Mouse (Mus musculus): ENCODE data around the gene Tenm4. TPM values are rescaled to one million over a fixed set of nuclear protein-coding genes. Genes with fewer than 3 reads are reported as not detected.
A peak's percentile ranks its signal among the peaks of the same experiment; 100 is the strongest.

Gene Tenm4
- total RNA-seq, 2 experiments from 2014 or later: 111 to 131 TPM

GRCm38 (mm10) chr7:96210525-96211369 is 39.7 kb downstream of the Tenm4 start:
- peak; percentile 68 for TF ChIP-seq CTCF (conservative IDR thresholded peaks at IDR 0.05)
- peak overlapping the region; percentile 96 for H3K27ac ChIP-seq
- H3K4me3 ChIP-seq: peak overlapping the region; percentile 72
- DNase-seq (ENCODE audit: low spot score in 2 of 2): peak in 1 of 2 experiments; percentile 46

DNA sequence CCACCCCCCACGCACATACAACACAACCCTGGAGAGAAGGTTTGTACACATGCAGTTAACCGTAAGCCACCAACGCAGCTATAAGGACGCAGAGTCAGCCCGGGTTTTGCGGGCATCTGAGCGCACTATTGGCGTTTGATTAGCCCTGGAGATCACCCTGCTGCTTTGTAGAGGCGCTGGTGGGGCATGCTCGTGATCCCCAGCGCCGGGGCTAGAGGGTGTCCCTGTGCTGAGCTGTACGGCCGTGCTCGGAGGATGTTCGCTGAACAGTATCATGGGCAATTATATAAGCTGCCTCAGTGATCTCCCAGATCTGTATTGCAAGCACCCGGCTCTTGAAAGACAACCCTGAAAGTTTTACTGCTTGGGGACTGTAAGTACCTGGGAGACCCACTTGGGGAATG is 40.6 kb downstream of the Tenm4 start:
- no peak for DNase-seq (ENCODE audit: low spot score in 2 of 2)
- TF ChIP-seq CTCF (conservative IDR thresholded peaks at IDR 0.05): no peak
- Histone ChIP-seq H3K4me3 (peak overlapping the region; percentile 72), H3K27ac (peak overlapping the region; percentile 96)

DNA sequence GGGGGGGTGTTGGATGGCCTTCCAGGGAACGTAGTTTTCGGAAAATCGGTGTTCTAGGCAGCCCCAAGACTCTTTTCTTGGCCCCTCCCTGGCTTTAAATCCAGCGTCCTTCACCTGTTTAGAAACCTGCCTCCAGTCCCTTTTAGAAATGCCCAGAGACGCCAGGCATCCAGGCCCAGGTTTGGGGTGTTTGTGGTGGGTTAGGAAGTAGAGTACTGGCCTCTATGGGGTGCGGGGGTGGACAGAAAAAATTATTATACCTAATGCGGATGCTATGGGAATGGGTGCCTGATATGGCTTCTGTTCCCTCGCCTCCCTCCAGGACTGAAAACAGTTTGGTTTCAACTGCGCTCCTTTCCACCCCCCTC is 41.2 kb downstream of the Tenm4 start:
- no peak for DNase-seq (ENCODE audit: low spot score in 2 of 2)
- TF ChIP-seq CTCF (conservative IDR thresholded peaks at IDR 0.05): no peak
- H3K4me3 ChIP-seq: peak overlapping the region; percentile 72
- H3K27ac ChIP-seq: peak overlapping the region; percentile 96

DNA sequence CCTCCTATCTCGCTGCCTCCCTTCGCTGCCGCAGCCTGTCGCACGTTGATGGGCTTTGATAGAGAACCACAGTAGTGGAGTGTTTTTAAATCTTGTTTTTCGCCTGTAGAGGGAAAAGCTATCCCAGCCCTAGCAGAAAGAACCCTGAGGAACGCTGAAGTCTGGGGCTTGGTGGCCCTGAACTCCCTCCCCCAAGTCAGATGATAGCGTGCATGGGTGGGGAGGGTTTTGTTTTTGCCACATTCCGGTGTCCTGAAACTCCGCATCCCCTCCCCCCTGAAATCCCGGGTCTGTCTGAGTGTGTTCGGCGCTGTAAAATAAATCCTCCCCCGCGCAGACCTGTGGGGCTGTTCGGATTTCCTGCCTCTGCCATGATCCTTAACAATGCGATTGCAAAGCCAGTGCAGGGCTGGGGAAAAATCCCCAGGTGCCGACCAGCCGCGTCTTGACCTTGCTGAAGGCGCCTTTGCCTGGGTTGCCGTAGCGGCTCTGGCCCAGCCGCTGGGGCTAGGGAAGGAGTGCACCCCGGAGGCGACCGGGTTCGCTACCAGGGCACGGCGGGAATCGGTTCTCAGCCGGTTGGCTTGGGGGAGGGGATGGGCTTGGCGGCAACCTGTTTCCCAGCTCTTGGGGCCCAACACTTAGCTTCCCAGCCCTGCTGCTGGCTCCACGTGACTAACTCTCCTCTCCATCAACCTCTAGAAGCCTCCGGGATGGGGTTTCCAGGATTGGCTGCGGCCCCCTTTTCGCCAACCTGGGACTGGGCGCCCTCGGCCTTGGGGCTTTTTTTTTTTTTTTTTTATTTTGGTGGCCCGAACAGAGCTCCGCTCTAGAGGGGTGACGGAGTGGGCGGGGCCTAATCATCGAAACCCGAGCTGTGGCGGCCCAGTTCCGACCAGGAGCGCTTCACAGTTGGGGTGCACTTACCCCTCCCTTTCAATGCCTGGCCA is 41.8 kb downstream of the Tenm4 start:
- Histone ChIP-seq H3K4me3 (peak overlapping the region; percentile 72), H3K27ac (peak overlapping the region; percentile 96)
- TF ChIP-seq CTCF (conservative IDR thresholded peaks at IDR 0.05): peak; percentile 48
- DNase-seq (ENCODE audit: low spot score in 2 of 2): peak; percentile 44 to 49

- Histone ChIP-seq H3K27ac (no peak overlapping the region), H3K4me3 (peak overlapping the region; percentile 27; the same call in 1 of the 2 replicates)
- TF ChIP-seq CTCF (conservative IDR thresholded peaks at IDR 0.05): no peak
- DNase-seq (ENCODE audit: low spot score in 2 of 2): no peak
Measured at GRCm38 (mm10) chr7:96213741-96214140, 42.7 kb downstream of the Tenm4 start.

DNA sequence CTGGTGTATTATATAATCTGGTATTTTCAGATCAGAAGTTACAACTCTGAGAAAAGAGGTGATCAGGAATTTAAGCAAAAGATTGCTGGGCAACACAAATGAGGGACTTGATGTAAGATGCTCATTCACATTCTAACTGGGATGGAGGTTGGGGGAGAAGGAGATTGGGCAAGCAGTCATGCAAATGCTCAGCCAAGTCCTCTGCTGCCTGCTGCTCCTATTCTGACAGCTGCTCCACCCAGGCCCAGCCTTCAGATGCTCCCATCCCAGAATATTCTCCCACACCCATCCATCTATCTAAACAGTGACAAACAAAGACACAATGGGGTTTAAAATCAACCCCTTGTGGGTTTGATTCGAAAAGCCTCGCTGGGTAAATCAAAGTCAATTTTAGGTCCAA is 43.8 kb downstream of the Tenm4 start:
- no peak for TF ChIP-seq CTCF (conservative IDR thresholded peaks at IDR 0.05)
- no peak overlapping the region for H3K4me3 ChIP-seq
- no peak for DNase-seq (ENCODE audit: low spot score in 2 of 2)
- no peak overlapping the region for H3K27ac ChIP-seq

- no peak overlapping the region for H3K4me3 ChIP-seq
- TF ChIP-seq CTCF (conservative IDR thresholded peaks at IDR 0.05): no peak
- no peak overlapping the region for H3K27ac ChIP-seq
- DNase-seq (ENCODE audit: low spot score in 2 of 2): no peak
Measured at GRCm38 (mm10) chr7:96215894-96216509, 45.0 kb downstream of the Tenm4 start.

GRCm38 (mm10) chr7:96219386-96219785 is 48.3 kb downstream of the Tenm4 start:
- DNase-seq (ENCODE audit: low spot score in 2 of 2): no peak
- TF ChIP-seq CTCF (conservative IDR thresholded peaks at IDR 0.05): no peak
- Histone ChIP-seq H3K4me3 (no peak overlapping the region), H3K27ac (no peak overlapping the region)

- DNase-seq (ENCODE audit: low spot score in 2 of 2): no peak
- H3K27ac ChIP-seq: no peak overlapping the region
- H3K4me3 ChIP-seq: no peak overlapping the region
- TF ChIP-seq CTCF (conservative IDR thresholded peaks at IDR 0.05): no peak
Measured at GRCm38 (mm10) chr7:96220647-96221046, 49.6 kb downstream of the Tenm4 start.

- TF ChIP-seq CTCF (conservative IDR thresholded peaks at IDR 0.05): no peak
- Histone ChIP-seq H3K4me3 (no peak overlapping the region), H3K27ac (no peak overlapping the region)
- DNase-seq (ENCODE audit: low spot score in 2 of 2): no peak
Measured at GRCm38 (mm10) chr7:96222569-96222968, 51.5 kb downstream of the Tenm4 start.

- no peak for TF ChIP-seq CTCF (conservative IDR thresholded peaks at IDR 0.05)
- DNase-seq (ENCODE audit: low spot score in 2 of 2): no peak
- H3K27ac ChIP-seq: no peak overlapping the region
- no peak overlapping the region for H3K4me3 ChIP-seq
Measured at GRCm38 (mm10) chr7:96228562-96229268, 57.7 kb downstream of the Tenm4 start.
